Mouse (Mus musculus) Patski (cell line): Measurements from ENCODE around the gene Fam213b. TPM values are rescaled to one million over a fixed set of nuclear protein-coding genes. Genes with fewer than 3 reads are reported as not detected.

ENCODE experiments used
- ATAC-seq: fragments of 100-300 bp; one replicate; pipeline ENCODE4 v1.8.0; 2021
- CTCF ChIA-PET: fragments of 350-600 bp; sonication (Branson Sonifier 250); formaldehyde crosslinking; loops from one replicate; lab custom pipeline; 2022; ENCODE audit warnings: inconsistent platforms; lab: Charles Lee
- POLR2A ChIA-PET: fragments of 350-600 bp; sonication (Branson Sonifier 250); formaldehyde crosslinking; loops from one replicate; lab custom pipeline; 2022; ENCODE audit warnings: antibody characterized with exemption, inconsistent platforms; lab: Charles Lee
- DNase-seq: peaks from one replicate; pipeline ENCODE4 v3.0.0-alpha.2; 2011; ENCODE audit warnings: low read depth, low spot score
- H3K27me3 ChIP-seq: fragments of 371-371 bp; one replicate; pipeline ENCODE4 v1.5.1; 2021
- CTCF ChIP-seq: fragments of 100-300 bp; IDR thresholded peaks from one replicate; pipeline ENCODE4 v1.5.1; 2021
- in situ Hi-C: fragments of 300-500 bp; cut with MboI; formaldehyde crosslinking; loops from 3 replicates; pipeline ENCODE4 v1.11.1; 2018; ENCODE audit warnings: low pct_unique_long_range_greater_than_20kb, mixed read lengths
- polyA plus RNA-seq: library from polyadenylated mRNA; unstranded; gene quantifications from one replicate; pipeline ENCODE4 v1.2.3, GENCODE M21; 2021

The Fam213b gene
- polyA plus RNA-seq, 1 experiment from 2014 or later: 31.6 TPM

DNA sequence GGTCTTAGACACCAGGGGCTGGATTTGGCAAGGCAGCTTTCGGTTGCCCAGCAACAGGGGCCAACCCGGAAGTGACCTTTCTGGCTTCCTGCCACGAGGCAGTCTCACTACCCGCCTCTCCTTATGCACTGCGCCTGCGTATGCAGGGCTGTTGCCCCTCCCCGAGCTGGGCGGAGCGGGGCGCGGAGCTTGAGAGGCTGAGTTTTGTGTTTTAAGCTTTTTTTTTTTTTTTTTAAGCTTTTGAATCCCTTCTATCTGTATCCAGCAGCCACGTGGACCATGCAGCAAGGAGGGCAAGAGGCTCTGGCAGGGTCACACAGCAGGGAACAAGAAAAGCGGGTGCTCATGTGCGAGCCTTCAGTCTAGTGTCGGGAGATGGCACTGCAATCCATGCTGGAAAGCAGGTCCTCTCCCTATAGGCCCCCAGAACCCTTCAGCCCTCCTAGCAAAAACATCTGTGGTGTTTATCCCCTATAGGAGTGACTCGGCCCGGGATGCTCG, 34.6 kb downstream of the Fam213b start:
- CTCF ChIA-PET: no interaction called here
- no peak for ATAC-seq
- POLR2A ChIA-PET: no interaction called here
- no peak for TF ChIP-seq CTCF
- DNase-seq: no peak
- H3K27me3 ChIP-seq: peaks cover 14% of the 10 kb centered on the region
- in situ Hi-C loops: no loop called here

DNA sequence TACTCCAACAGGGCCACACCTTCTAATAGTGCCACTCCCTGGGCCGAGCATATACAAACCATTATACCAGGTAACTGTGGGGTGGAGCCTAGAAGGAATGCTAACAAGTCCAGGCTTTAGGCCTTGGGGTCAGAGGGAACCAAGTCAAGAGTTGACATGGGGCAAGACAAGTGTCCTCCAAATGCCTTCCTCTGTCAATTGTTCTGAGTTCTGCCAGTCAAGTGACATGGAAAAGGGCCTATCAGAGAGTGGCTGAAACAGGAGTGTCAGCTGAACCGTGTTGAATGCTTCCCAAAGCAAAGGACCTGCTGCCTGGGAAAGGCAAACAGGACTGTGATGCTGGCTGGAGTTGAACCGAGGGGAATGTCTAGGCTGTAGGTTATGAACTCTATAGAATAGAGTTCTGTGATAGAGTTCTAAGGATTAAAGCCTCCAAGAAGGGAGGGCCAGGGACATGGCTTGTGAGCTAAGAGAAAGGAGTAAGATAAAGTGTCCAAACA, 35.4 kb downstream of the Fam213b start:
- H3K27me3 ChIP-seq: peaks cover 14% of the 10 kb centered on the region
- TF ChIP-seq CTCF: no peak
- ATAC-seq (no peak), DNase-seq (no peak)
- in situ Hi-C loops: no loop called here
- POLR2A ChIA-PET: no interaction called here
- CTCF ChIA-PET: no interaction called here

DNA sequence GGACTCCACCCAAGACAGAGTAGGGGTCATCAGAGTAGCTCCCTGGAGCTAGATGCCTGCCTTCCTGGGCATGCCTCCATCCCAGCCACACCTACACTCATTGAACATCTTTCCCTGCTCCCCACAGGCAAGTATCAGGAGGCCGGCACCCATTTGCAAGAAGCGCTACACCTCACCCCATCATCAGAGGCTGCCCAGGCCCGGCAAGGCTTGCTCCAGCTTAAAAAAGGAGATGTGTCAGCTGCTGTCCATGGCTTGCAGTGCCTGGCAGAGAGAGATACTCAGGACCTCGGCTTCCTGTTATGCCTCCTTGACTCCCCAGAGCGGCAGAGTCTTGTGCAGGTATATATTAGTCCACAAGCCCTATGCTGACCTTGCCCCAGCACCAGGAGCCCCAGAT, 37.0 kb downstream of the Fam213b start:
- POLR2A ChIA-PET: no interaction called here
- no peak for TF ChIP-seq CTCF
- DNase-seq (no peak), ATAC-seq (no peak)
- peaks cover 10% of the 10 kb centered on the region for H3K27me3 ChIP-seq
- in situ Hi-C loops: no loop called here
- CTCF ChIA-PET: no interaction called here

DNA sequence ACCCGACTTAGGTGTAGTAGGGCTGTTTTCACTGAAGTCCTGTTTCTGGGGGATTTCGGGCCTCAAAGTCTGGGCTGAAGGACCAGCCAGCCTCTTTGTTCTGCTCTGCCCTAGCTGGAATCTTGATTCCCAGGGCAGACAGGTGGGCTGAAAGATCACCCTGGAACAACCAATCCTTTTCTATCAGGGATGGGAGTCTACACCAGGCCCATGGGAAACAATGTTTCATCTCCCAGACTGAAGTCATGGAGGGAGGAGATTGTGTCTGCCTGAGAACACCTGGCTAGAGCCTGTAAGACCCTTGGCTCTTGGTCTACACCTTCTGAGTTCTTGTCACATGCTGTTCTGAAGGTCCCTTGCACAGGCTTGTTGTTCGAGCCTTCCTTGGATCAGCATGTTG, 40.3 kb downstream of the Fam213b start:
- peaks cover 19% of the 10 kb centered on the region for H3K27me3 ChIP-seq
- ChIA-PET CTCF (no interaction called here), POLR2A (no interaction called here)
- DNase-seq: no peak
- in situ Hi-C loops: no loop called here
- TF ChIP-seq CTCF: no peak
- no peak for ATAC-seq

DNA sequence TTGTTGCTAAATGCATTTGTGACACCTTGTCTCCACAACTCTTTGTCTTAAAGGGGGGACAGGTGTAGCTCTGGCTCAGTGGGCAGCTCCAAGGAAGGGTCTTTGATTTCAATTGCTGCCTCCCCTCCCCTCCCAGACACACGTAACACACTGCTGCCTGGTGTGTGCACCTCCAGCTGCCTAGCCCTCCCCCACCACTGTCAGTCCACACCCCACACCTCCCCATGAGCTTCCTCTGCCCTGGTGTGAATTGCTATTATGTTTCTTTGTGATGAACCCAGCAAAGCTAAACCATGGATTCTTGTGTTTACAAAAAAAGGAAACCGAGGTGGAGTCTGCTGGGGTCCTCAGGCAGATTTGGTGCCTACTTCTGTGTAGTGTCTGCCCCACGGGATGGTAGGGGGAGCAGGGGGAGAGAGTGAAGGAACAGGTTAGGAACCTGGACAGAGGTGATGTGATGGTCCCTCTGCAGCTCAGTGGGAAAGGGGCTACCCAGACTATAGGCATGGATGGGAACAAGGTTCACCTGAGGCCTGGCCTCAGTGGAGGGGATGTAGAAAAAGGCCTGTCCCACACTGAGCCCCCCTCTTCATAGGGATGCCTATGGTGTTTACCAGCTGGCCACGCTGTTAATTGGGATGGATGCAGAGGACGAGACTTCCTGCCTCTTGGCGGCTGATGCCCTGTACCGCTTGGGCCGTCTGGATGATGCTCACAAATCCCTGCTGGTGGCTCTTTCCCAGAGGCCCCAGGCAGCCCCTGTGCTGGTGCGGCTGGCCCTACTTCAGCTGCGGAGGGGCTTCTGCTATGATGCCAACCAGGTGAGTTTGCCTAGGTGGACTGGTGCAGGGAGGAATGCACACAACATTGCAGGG, 41.3 kb downstream of the Fam213b start:
- POLR2A ChIA-PET: no interaction called here
- no peak for ATAC-seq

DNA sequence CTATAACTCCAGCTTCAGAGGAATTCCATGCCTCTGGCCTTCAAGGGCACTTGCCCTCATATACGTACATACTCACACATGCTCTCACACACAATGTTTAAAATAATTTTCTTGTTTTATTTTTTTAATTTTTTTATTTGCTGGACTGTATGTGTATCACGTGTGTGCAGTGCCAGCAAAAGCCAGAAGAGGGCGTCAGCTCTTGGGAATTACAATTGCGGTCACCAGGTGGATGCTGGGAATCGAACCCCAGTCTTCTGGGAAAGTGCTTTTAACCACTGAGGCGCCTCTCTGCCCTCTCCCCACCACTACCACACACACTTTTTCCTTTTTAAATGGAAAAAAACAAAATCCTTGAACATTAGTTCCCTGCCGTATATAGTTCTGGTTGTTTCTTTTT, 42.1 kb downstream of the Fam213b start:
- ChIA-PET CTCF (interaction anchor here (1.4 kb wide), 1 partner anchor 59 kb away, joined by 3 read pairs; no protein-coding TSS in a partner anchor), POLR2A (no interaction called here)
- ATAC-seq: no peak
- in situ Hi-C loops: no loop called here
- no peak for TF ChIP-seq CTCF
- peaks cover 19% of the 10 kb centered on the region for H3K27me3 ChIP-seq
- no peak for DNase-seq

More for the DNA sequence above, 41.3 kb downstream of the Fam213b start:
- DNase-seq: no peak
- no peak for TF ChIP-seq CTCF
- CTCF ChIA-PET: interaction anchor here (1.4 kb wide), 1 partner anchor 60 kb away, joined by 3 read pairs; no protein-coding TSS in a partner anchor
- peaks cover 19% of the 10 kb centered on the region for H3K27me3 ChIP-seq
- in situ Hi-C loops: no loop called here

DNA sequence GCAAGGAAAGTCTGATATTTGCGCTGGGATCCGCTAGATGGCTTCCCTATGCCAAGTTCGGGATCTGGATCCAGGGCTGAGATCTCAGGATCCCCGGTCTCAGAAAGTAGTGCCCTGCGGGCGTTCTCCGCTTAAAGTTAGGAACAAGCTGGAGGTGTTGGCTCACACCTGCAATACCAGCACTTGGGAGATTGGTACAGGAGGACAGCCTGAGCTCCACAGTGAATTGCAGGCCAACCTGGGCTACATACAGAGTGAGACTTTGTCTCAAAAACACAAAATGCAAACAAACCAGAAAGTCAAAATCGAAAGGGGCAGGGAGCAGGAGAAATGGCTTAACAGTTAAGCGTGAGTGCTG, 42.5 kb downstream of the Fam213b start:
- no peak for TF ChIP-seq CTCF
- ChIA-PET CTCF (interaction anchor here (1.4 kb wide), 1 partner anchor 58 kb away, joined by 3 read pairs; no protein-coding TSS in a partner anchor), POLR2A (no interaction called here)
- H3K27me3 ChIP-seq: peaks cover 19% of the 10 kb centered on the region
- DNase-seq: no peak
- no peak for ATAC-seq
- in situ Hi-C loops: no loop called here

DNA sequence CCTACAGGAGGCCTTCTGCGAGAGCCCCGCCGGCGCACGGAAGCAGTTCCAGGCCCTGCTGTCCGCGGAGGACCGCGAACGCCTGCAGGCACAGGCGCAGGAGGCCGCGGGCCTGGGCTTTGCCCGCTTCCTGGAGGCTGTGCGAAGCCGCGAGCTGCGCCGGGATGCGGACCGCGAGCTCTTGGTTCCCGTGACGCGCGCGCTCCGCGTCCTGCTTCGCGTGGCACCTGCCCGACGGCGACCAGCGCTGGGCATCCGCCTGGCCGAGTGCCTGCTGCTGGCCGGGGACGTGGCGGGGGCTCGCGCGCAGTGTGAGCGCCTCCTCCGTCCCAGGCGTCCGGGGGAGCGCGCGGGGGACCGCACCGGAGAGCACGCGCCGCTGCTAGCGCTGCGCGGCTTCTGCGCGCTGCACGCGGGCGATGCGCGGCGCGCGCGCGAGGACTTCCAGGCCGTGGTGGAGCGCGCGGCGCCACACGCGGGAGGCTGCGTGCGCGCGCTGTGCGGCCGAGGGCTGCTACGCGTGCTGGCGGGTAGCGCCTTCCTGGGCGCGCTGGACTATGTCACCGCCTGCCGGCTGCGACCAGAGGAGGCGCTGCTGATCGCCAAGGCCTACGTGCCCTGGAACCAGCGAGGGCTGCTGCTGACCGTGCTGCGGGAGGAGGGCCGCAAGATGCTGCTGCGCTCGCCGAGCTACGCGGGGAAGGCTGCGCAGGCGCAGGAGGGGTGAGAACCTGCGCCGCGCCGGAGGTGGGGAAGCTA, 43.0 kb downstream of the Fam213b start:
- DNase-seq: no peak
- no peak for TF ChIP-seq CTCF
- no peak for ATAC-seq
- ChIA-PET CTCF (interaction anchor here (1.4 kb wide), 1 partner anchor 58 kb away, joined by 3 read pairs; no protein-coding TSS in a partner anchor), POLR2A (no interaction called here)
- in situ Hi-C loops: no loop called here
- H3K27me3 ChIP-seq: peaks cover 14% of the 10 kb centered on the region

DNA sequence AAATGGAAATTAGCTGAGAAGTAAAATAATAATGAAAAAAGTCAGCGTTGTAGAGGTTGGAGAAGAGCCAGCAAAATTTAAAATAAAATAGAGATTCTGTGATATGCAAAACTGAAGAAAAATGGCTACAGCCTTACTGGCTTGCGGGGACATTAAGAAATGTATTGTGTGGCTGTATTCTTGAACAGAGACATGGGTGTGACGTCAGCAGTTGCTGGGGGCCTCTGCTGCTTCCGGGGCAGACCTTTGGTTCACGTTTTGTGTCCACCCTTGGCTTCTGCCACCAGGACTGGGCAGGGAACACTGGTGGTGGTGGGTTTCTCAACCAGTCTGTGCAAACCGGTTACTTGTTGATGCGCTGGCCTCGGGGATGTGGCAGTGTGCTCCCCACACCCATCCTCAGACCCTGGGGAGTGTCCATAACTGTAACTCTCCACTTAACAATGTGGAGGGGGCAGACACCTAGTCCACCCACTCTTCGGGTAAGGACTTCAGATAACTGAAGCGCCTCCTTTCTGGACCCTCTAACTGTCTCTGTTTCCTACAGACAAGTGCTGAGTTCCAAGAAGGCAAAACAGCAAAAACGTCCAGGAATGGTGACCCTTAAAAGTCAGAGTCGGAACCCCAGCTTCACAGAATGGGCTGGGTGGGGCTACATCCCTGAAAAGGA, 44.1 kb downstream of the Fam213b start:
- peaks cover 9% of the 10 kb centered on the region for H3K27me3 ChIP-seq
- DNase-seq: no peak
- ChIA-PET CTCF (no interaction called here), POLR2A (no interaction called here)
- ATAC-seq: no peak
- no peak for TF ChIP-seq CTCF
- in situ Hi-C loops: no loop called here

DNA sequence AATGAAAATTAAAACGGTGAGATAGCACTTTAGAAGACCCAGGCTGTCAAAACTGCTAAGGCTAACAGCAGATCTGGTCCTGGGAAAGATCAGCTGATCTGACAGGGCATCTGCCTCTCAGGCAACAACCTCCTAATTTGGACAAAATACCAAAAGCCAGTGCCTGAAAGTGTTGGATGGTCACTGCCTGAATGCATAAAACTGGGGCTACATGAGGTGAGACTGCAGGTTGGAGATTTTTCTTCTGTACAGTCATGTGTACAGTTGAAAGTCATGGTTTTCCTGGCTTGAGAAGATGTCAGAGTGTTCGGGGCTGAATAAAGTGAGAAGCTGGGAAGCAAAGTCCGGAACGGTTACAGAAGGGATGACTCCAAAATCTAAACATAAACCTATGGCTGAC, 45.1 kb downstream of the Fam213b start:
- CTCF ChIA-PET: no interaction called here
- H3K27me3 ChIP-seq: peaks cover 9% of the 10 kb centered on the region

More for the DNA sequence above, 45.1 kb downstream of the Fam213b start:
- POLR2A ChIA-PET: no interaction called here
- ATAC-seq (no peak), DNase-seq (no peak)
- no peak for TF ChIP-seq CTCF
- in situ Hi-C loops: no loop called here
